Mouse (Mus musculus): Measurements from ENCODE around the gene Mgarp. TPM values are rescaled to one million over a fixed set of nuclear protein-coding genes. Genes with fewer than 3 reads are reported as not detected.
"Not testable (repeated sequence)": the region's sequence is repeated elsewhere in the genome, so short reads cannot be mapped to it uniquely, and the experiment has no call there.

Mgarp gene
- polyA plus RNA-seq, 1 experiment from 2014 or later = 0.59 TPM

GRCm38 (mm10) chr3:51399531-51399930, 3.0 kb upstream of the Mgarp start:
- no peak overlapping the region for H3K4me3 ChIP-seq (ENCODE audit: low read depth, low read length)
- ATAC-seq = no peak
- no peak overlapping the region for H3K27ac ChIP-seq (ENCODE audit: low read depth, low read length)
- no peaks in the 10 kb centered on the region for H3K9me3 ChIP-seq (ENCODE audit: control insufficient read depth)
- TF ChIP-seq CTCF (IDR thresholded peaks at IDR 0.05; ENCODE audit: low read depth) = no peak
- H3K4me1 ChIP-seq (replicated peaks; ENCODE audit: control insufficient read depth, insufficient read depth, low read length) = no peaks in the 10 kb centered on the region
- H3K4me2 ChIP-seq (replicated peaks; ENCODE audit: low read depth) = no peak overlapping the region
- WGBS = 60% methylated on average over 4 of the region's 4 CpGs
- H3K27me3 ChIP-seq (replicated peaks; ENCODE audit: control insufficient read depth, insufficient read depth, low read length) = no peaks in the 10 kb centered on the region
- no peak overlapping the region for H3K9ac ChIP-seq (ENCODE audit: low read depth, low read length)
- H3K36me3 ChIP-seq (ENCODE audit: control insufficient read depth, insufficient read depth) = peaks cover 18% of the 10 kb centered on the region; the same call in 1 of the 2 replicates

- Histone ChIP-seq H3K27me3 (replicated peaks; ENCODE audit: control insufficient read depth, insufficient read depth, low read length) (no peaks in the 10 kb centered on the region), H3K4me1 (replicated peaks; ENCODE audit: control insufficient read depth, insufficient read depth, low read length) (no peaks in the 10 kb centered on the region), H3K36me3 (ENCODE audit: control insufficient read depth, insufficient read depth) (peaks cover 10% of the 10 kb centered on the region; the same call in 1 of the 2 replicates), H3K4me3 (ENCODE audit: low read depth, low read length) (no peak overlapping the region), H3K9ac (ENCODE audit: low read depth, low read length) (no peak overlapping the region), H3K9me3 (ENCODE audit: control insufficient read depth) (no peaks in the 10 kb centered on the region), H3K27ac (ENCODE audit: low read depth, low read length) (no peak overlapping the region), H3K4me2 (replicated peaks; ENCODE audit: low read depth) (no peak overlapping the region)
- no peak for TF ChIP-seq CTCF (IDR thresholded peaks at IDR 0.05; ENCODE audit: low read depth)
- 25% methylated on average over 3 of the region's 3 CpGs for WGBS
- no peak for ATAC-seq
Observed at GRCm38 (mm10) chr3:51398667-51399066, 2.1 kb upstream of the Mgarp start.

- Histone ChIP-seq H3K4me3 (ENCODE audit: low read depth, low read length) (no peak overlapping the region), H3K27me3 (replicated peaks; ENCODE audit: control insufficient read depth, insufficient read depth, low read length) (no peaks in the 10 kb centered on the region), H3K4me2 (replicated peaks; ENCODE audit: low read depth) (no peak overlapping the region), H3K36me3 (ENCODE audit: control insufficient read depth, insufficient read depth) (peaks cover 3% of the 10 kb centered on the region; the same call in 1 of the 2 replicates), H3K4me1 (replicated peaks; ENCODE audit: control insufficient read depth, insufficient read depth, low read length) (no peaks in the 10 kb centered on the region), H3K9ac (ENCODE audit: low read depth, low read length) (no peak overlapping the region), H3K9me3 (ENCODE audit: control insufficient read depth) (no peaks in the 10 kb centered on the region), H3K27ac (ENCODE audit: low read depth, low read length) (no peak overlapping the region)
- no peak for TF ChIP-seq CTCF (IDR thresholded peaks at IDR 0.05; ENCODE audit: low read depth)
- WGBS = 76% methylated on average over 15 of the region's 15 CpGs
- ATAC-seq = no peak
Observed at GRCm38 (mm10) chr3:51397700-51398299, 1.3 kb upstream of the Mgarp start.

- Histone ChIP-seq H3K9ac (ENCODE audit: low read depth, low read length) (no peak overlapping the region), H3K36me3 (ENCODE audit: control insufficient read depth, insufficient read depth) (no peaks in the 10 kb centered on the region), H3K4me2 (replicated peaks; ENCODE audit: low read depth) (peak overlapping the region; percentile 70; the same call in 1 of the 2 replicates), H3K9me3 (ENCODE audit: control insufficient read depth) (no peaks in the 10 kb centered on the region), H3K27me3 (replicated peaks; ENCODE audit: control insufficient read depth, insufficient read depth, low read length) (no peaks in the 10 kb centered on the region), H3K4me1 (replicated peaks; ENCODE audit: control insufficient read depth, insufficient read depth, low read length) (no peaks in the 10 kb centered on the region), H3K27ac (ENCODE audit: low read depth, low read length) (no peak overlapping the region), H3K4me3 (ENCODE audit: low read depth, low read length) (0 out of 2 replicates have a peak overlapping the region, but pooled peaks have one; percentile 51)
- no peak for ATAC-seq
- WGBS = 52% methylated on average over 19 of the region's 19 CpGs
- TF ChIP-seq CTCF (IDR thresholded peaks at IDR 0.05; ENCODE audit: low read depth) = no peak
Observed at GRCm38 (mm10) chr3:51395461-51396145, 935 bp downstream of the Mgarp start.

- Histone ChIP-seq H3K9me3 (ENCODE audit: control insufficient read depth) (no peaks in the 10 kb centered on the region), H3K27me3 (replicated peaks; ENCODE audit: control insufficient read depth, insufficient read depth, low read length) (no peaks in the 10 kb centered on the region), H3K36me3 (ENCODE audit: control insufficient read depth, insufficient read depth) (no peaks in the 10 kb centered on the region), H3K27ac (ENCODE audit: low read depth, low read length) (no peak overlapping the region), H3K4me2 (replicated peaks; ENCODE audit: low read depth) (no peak overlapping the region), H3K9ac (ENCODE audit: low read depth, low read length) (no peak overlapping the region), H3K4me3 (ENCODE audit: low read depth, low read length) (no peak overlapping the region), H3K4me1 (replicated peaks; ENCODE audit: control insufficient read depth, insufficient read depth, low read length) (no peaks in the 10 kb centered on the region)
- WGBS = 78% methylated on average over 3 of the region's 3 CpGs
- no peak for ATAC-seq
- no peak for TF ChIP-seq CTCF (IDR thresholded peaks at IDR 0.05; ENCODE audit: low read depth)
Observed at GRCm38 (mm10) chr3:51394881-51395280, 1.7 kb downstream of the Mgarp start.

- 91% methylated on average over 2 of the region's 2 CpGs for WGBS
- Histone ChIP-seq H3K27me3 (replicated peaks; ENCODE audit: control insufficient read depth, insufficient read depth, low read length) (no peaks in the 10 kb centered on the region), H3K9ac (ENCODE audit: low read depth, low read length) (no peak overlapping the region), H3K36me3 (ENCODE audit: control insufficient read depth, insufficient read depth) (no peaks in the 10 kb centered on the region), H3K4me1 (replicated peaks; ENCODE audit: control insufficient read depth, insufficient read depth, low read length) (no peaks in the 10 kb centered on the region), H3K9me3 (ENCODE audit: control insufficient read depth) (no peaks in the 10 kb centered on the region), H3K27ac (ENCODE audit: low read depth, low read length) (no peak overlapping the region), H3K4me2 (replicated peaks; ENCODE audit: low read depth) (no peak overlapping the region), H3K4me3 (ENCODE audit: low read depth, low read length) (no peak overlapping the region)
- no peak for ATAC-seq
- no peak for TF ChIP-seq CTCF (IDR thresholded peaks at IDR 0.05; ENCODE audit: low read depth)
Observed at GRCm38 (mm10) chr3:51393651-51394050, 2.9 kb downstream of the Mgarp start.

GRCm38 (mm10) chr3:51393018-51393417, 3.5 kb downstream of the Mgarp start:
- H3K9me3 ChIP-seq (ENCODE audit: control insufficient read depth); H3K9ac ChIP-seq (ENCODE audit: low read depth, low read length); H3K4me1 ChIP-seq (replicated peaks; ENCODE audit: control insufficient read depth, insufficient read depth, low read length); H3K36me3 ChIP-seq (ENCODE audit: control insufficient read depth, insufficient read depth); H3K4me2 ChIP-seq (replicated peaks; ENCODE audit: low read depth); ATAC-seq; H3K27me3 ChIP-seq (replicated peaks; ENCODE audit: control insufficient read depth, insufficient read depth, low read length); H3K4me3 ChIP-seq (ENCODE audit: low read depth, low read length); H3K27ac ChIP-seq (ENCODE audit: low read depth, low read length): not testable (repeated sequence)
- WGBS = 97% methylated on average over 3 of the region's 3 CpGs
